Mouse (Mus musculus) liver (tissue): Measurements from ENCODE around the gene Fars2.

Source experiments
- DNase-seq: peaks from one replicate; pipeline ENCODE4 v3.0.0-alpha.2; 2020; ENCODE audit warnings: mixed read lengths

The Fars2 gene

DNA sequence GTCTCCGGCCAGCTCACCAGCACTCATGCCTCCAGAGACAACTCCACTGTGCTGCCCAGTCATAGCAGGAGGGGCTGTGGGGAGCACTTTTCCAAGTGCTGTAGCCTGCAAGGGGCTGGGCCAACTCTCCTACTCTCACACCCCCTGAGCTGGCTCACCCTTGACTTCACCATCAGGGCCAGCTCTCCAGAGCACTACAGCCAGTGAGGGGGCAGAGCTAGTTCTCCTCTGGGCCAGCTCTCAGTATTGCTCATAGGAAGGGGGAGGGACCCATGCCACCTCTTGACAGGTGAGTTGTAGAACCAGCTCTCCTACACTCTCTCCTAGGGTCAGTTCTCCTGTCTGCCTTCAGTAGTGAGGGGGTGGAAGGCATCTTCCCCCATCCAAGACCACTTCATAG, 413.6 kb downstream of the Fars2 start:
- DNase-seq = no peak

DNA sequence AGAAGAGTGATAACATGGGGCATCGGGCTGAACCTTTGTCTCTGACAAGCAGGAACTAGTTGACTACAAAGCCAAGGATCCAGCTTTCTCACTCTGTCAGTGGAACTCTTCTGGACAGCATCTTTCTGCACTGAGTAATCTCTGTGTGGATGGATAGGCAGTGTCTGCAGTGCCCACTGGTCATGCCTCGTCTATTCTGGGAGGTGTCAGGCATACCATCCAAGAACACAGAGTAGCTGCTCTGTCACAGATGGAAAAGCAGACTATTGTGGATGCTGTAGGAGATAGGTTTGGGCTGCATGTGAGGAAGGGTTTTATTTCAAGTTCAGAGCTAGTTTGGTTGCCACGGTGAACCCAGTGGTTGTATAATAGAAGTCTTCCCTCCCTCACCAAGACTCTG, 414.7 kb downstream of the Fars2 start:
- DNase-seq = no peak

GRCm38 (mm10) chr13:36533071-36533470, 415.9 kb downstream of the Fars2 start:
- DNase-seq = no peak

DNA sequence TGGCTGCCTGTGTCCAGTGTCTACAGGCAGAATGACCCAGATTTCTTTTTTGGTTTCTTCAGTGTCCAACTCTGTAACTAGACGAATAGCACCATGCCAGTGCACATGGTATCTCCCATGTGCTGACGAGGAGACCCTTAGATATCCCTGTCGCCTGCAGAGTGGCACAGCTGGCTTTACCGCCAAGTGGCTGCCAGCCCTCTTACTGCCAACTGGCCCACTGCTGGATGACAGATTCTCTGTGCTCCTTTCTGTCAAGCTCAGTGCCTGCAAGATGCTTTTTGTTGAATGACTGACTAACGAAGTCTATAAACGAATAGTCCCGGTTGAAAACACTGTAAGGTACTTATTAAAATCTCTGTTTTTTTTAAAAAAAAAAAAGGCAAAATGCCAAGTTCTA, 416.3 kb downstream of the Fars2 start:
- DNase-seq = no peak

DNA sequence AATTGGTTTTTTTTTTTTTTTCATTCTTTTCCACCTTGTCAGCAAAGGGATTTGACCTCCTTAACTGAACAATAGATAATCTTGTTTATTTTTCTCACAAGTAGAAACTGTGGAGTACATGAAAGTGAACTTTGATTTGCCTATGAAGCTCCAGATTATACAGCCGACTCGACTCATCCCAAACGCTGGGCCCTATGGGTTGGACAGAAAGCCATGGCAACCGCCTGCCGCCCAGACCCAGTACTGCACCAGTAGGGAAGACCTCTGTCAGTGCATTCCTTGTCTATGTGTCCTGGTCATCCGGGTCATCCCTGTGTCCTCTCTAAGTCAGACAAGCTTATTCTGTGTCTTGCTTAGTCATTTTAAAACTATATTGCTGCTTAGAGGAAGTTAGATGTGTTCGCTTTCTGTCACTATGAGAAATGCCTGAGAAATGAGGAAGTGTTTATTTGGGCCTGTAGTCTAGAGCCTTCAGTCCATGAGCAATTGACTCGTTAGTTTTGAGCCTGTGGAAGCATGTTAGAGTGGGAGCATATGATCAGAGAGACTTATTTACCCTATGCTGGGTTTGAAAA, 416.8 kb downstream of the Fars2 start:
- DNase-seq = no peak

DNA sequence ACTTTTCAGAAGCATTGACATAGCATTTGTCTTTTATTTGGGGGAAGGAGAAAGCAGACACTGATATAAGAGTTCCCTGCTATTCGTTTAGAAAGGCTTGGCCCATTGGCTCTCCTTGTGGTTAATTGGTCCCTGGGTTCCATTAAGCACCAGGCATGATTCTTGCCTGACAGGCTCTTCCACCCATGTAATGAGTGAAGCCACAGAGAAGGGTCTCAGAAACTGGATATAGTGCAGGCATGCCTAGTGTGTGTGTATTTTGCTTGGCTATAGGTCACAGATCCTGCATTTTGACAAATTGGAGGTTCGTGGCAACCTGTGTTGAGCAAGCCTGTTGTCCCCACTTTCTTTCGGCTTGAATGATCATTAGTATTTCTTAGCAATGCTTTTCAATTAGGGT, 420.4 kb downstream of the Fars2 start:
- DNase-seq = no peak

- no peak for DNase-seq
Observed at GRCm38 (mm10) chr13:36538385-36538784, 421.2 kb downstream of the Fars2 start.

DNA sequence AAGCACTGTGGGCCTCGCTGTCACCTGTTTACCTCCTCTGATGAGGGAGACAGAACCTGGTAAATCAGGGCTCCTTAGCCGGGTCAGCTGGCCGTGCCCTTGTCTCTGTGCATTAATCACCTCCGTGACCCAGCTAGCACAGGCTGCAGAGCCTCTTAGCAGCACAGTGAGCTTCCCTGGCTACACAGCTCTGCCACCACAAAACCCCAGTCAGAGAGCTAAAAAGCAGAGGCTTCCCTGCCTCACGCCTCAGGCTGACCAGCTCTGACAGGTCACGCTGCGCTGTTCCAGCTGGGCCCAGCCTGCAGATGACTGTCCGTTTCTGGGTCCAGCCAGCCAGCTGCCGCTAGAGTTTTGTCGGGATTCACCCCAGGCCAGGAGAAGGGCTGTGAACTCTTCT, 423.0 kb downstream of the Fars2 start:
- DNase-seq = no peak

GRCm38 (mm10) chr13:36541287-36541780, 424.1 kb downstream of the Fars2 start:
- no peak for DNase-seq

DNA sequence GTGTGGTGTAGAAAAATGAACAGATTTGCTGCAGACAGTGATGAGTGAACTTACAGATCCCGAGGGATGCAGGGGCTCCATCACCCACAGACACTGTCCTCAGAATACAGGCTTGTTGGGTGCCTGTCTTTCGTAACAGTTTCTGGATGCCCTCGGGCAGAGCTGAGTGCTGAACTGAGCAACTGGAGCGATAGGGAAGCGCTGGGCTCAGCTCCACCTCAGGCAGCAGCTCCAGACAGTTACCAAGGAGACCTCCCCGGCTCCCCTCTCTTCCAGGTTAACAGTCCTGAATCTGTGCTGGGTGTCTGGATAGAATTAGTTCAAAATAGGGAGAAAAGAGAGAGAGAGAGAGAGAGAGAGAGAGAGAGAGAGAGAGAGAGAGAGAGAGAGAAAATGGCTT, 433.5 kb downstream of the Fars2 start:
- no peak for DNase-seq

- no peak for DNase-seq
Observed at GRCm38 (mm10) chr13:36552522-36553246, 435.5 kb downstream of the Fars2 start.

DNA sequence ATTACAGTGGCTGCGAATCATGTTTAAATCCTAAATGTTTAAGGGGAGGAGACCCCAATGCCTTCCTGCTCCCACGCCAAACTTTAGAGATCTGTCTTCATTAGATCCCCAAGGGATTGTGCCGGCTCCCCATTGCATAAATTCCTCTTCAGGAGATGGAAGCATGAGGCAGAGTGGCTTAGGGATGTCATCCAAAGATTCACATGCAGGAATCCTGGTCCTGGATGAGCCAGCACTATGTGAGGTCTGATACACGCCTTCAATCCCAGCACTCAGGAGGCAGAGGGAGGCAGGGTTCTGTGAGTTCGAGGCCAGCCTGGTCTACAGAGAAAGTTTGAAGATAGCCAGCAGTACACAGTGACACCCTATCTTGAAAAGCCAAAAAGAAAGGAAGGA, 436.0 kb downstream of the Fars2 start:
- no peak for DNase-seq

GRCm38 (mm10) chr13:36554743-36555142, 437.5 kb downstream of the Fars2 start:
- no peak for DNase-seq

DNA sequence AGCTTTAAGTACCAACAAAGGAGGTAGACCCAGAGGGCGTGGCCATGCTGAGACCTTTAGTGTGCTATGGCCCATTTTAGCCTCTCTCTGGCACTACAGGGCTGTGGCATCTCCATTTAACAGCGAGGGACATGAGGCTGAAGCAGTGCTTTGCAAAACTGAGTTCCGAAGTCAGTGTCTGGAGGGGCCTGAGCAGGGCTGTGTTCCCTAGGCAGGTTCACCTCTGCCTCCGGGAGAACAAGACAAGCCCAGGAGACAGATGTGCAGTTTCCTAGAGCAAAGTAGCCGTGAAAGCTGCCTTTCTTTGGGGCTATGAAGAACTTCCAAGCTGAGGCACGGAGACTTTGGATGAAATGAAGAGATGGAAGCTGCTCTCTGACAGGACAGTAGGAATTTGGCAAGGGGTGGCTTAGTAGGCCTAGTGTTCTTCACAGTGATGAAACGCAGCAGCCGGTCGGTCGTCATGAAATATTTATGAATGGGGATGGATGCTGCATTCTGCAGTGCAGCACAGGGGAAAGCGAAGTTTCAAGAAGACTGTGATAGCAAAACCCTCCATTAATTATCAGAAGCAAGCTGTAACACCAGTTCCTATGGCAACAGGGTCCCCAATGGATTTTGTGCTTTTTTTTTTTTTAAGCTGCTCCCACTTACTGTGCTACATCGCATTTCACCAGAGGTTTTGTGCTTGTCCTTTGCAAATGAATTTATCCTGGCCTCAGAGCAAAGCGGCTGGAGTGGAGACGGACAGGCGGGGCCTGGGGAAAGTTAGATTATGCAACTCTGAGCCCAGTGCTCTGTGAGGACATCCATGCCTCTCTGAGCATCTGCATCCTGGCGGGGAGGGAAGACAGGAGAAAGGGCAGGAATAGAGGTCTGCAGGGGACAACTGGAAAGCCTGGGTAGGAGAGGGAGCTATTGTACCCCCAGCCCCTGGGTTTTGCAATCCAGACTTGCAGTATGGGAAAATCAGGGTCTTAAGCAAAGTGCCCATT, 445.5 kb downstream of the Fars2 start:
- DNase-seq = no peak

- DNase-seq = no peak
Observed at GRCm38 (mm10) chr13:36564764-36565315, 447.6 kb downstream of the Fars2 start.

- DNase-seq = no peak
Observed at GRCm38 (mm10) chr13:36576781-36577180, 459.6 kb downstream of the Fars2 start.

GRCm38 (mm10) chr13:36577916-36578568, 460.8 kb downstream of the Fars2 start:
- DNase-seq = peak; percentile 21

- DNase-seq = peak; percentile 69
Observed at GRCm38 (mm10) chr13:36578569-36579333, 461.5 kb downstream of the Fars2 start.

GRCm38 (mm10) chr13:36582406-36583070, 465.3 kb downstream of the Fars2 start:
- no peak for DNase-seq

GRCm38 (mm10) chr13:36583481-36584151, 466.4 kb downstream of the Fars2 start:
- DNase-seq = no peak

GRCm38 (mm10) chr13:36584197-36584596, 467.0 kb downstream of the Fars2 start:
- DNase-seq = no peak
